Comparison of ENCODE assay signal across 13 mouse cellular contexts in genomic region chr7:4087238-4087895, GRCm38 (mm10). TPM values are rescaled to one million over a fixed set of nuclear protein-coding genes. Genes with fewer than 3 reads are reported as not detected.
DNase-seq lines count a peak whose midpoint lies in the region; ATAC-seq and TF ChIP-seq lines count a peak whose summit lies in the region.
"Had no signal": no experiment of that assay in that cellular context is flagged by ENCODE, and none has a peak within 500 bp of the region (broad histone marks: within the 10 kb centered on the region; RNA-seq: fewer than 3 reads in every experiment).

No protein-coding gene starts in this region.

- DNase-seq in left cerebral cortex, adult 2 months (ENCODE audit: extremely low spot score in 1 of 2, low spot score in 2 of 2): no peak
- no peak for DNase-seq in left cerebral cortex, adult 11 months (ENCODE audit: low spot score)
- peak; percentile 8 for DNase-seq in T-cell, adult 2 months (ENCODE audit: low spot score)
- DNase-seq in liver, postnatal 0 days: no peak
- peak; percentile 33 for DNase-seq in splenic B cell, adult 2 months (ENCODE audit: low read depth, low spot score)
- no peak for DNase-seq in adrenal gland, postnatal 36 days
- DNase-seq in lung, postnatal 25 days (ENCODE audit: low spot score): no peak
- DNase-seq in cerebellum, adult 18-20 months: no peak

- peak overlapping the region; percentile 73 for H3K27ac ChIP-seq in left cerebral cortex, adult 2 months
- H3K27ac ChIP-seq in liver, postnatal 0 days (ENCODE audit: low read depth): peak overlapping the region; percentile 36
- H3K27ac ChIP-seq: hindbrain, postnatal 0 days; kidney, postnatal 0 days; limb, embryonic 13.5 days had no signal

- no peak overlapping the region for H3K4me2 ChIP-seq in liver, postnatal 0 days (ENCODE audit: low read depth, low read length)
- H3K4me2 ChIP-seq: heart, embryonic 12.5 days; limb, embryonic 13.5 days had no signal

- TF ChIP-seq EP300 in liver, postnatal 0 days (IDR thresholded peaks at IDR 0.05; ENCODE audit: low read depth): no peak

- no peaks in the 10 kb centered on the region for H3K36me3 ChIP-seq in liver, postnatal 0 days (replicated peaks; ENCODE audit: insufficient read depth, low read length)
- H3K36me3 ChIP-seq in splenic B cell, adult 2 months (ENCODE audit: control insufficient read depth, insufficient read depth, low read length, poor library complexity, severe bottlenecking): no peaks in the 10 kb centered on the region
- H3K36me3 ChIP-seq: heart, embryonic 12.5 days; limb, embryonic 13.5 days had no signal

- WGBS in liver, postnatal 0 days (ENCODE audit: insufficient replicate concordance): 52% methylated on average over 4 of the region's 4 CpGs

- H3K4me1 ChIP-seq in liver, postnatal 0 days (ENCODE audit: insufficient read depth): peaks cover 24% of the 10 kb centered on the region
- H3K4me1 ChIP-seq: limb, embryonic 13.5 days had no signal

- no peak overlapping the region for H3K9ac ChIP-seq in liver, postnatal 0 days (replicated peaks)
- H3K9ac ChIP-seq: heart, embryonic 12.5 days; limb, embryonic 13.5 days had no signal

- H3K4me3 ChIP-seq in left cerebral cortex, adult 2 months: no peak overlapping the region
- H3K4me3 ChIP-seq in liver, postnatal 0 days (ENCODE audit: low read depth, low read length): no peak overlapping the region
- H3K4me3 ChIP-seq: heart, embryonic 12.5 days; limb, embryonic 13.5 days had no signal

- TF ChIP-seq CTCF in left cerebral cortex, adult 2 months (IDR thresholded peaks at IDR 0.05): no peak
- no peak for TF ChIP-seq CTCF in liver, postnatal 0 days (IDR thresholded peaks at IDR 0.05; ENCODE audit: low read depth)

- no peaks in the 10 kb centered on the region for H3K9me3 ChIP-seq in liver, postnatal 0 days (ENCODE audit: low read length)
- H3K9me3 ChIP-seq: heart, embryonic 12.5 days; limb, embryonic 13.5 days had no signal

- ATAC-seq in liver, postnatal 0 days: peak; percentile 16; the same call in 1 of the 2 replicates
- ATAC-seq: forebrain, embryonic 14.5 days; hindbrain, postnatal 0 days had no signal

- intact Hi-C loops in left cerebral cortex, adult 2 months (cut with DNase I): no loop called here

- no peaks in the 10 kb centered on the region for H3K27me3 ChIP-seq in liver, postnatal 0 days (ENCODE audit: insufficient read depth, low read length)
- no peaks in the 10 kb centered on the region for H3K27me3 ChIP-seq in splenic B cell, adult 2 months (ENCODE audit: control insufficient read depth, insufficient read depth, low read length, poor library complexity, severe bottlenecking)
- H3K27me3 ChIP-seq: heart, embryonic 12.5 days; limb, embryonic 13.5 days had no signal

RNA-seq across cellular contexts. Expression of gene Lair1, which starts 24.4 kb away (rescaled TPM):
- 1 to 10 TPM; 5.5 to 8.9 TPM for total RNA-seq in left cerebral cortex, adult 2 months (2021)
- 5.0 and 5.3 TPM in 2 replicates for polyA plus RNA-seq in liver, postnatal 0 days (2015; fragmentation: Nextera tagmentation; extraction: Ambion mirVana)
- 1 to 10 TPM; 2.2 to 2.4 TPM for total RNA-seq in adrenal gland, postnatal 36 days (2021)

RNA-seq across cellular contexts. Expression of gene Ttyh1, which starts 31.8 kb away (rescaled TPM):
- 100 to 1,000 TPM; 667 to 745 TPM for total RNA-seq in left cerebral cortex, adult 2 months (2021)
- 1.9 and 3.2 TPM in 2 replicates for polyA plus RNA-seq in liver, postnatal 0 days (2015; fragmentation: Nextera tagmentation; extraction: Ambion mirVana)
- 1 to 10 TPM; 1.9 to 3.5 TPM for total RNA-seq in adrenal gland, postnatal 36 days (2021)

RNA-seq across cellular contexts. Expression of gene Leng8, which starts 49.5 kb away (rescaled TPM):
- 100 to 1,000 TPM; 178 to 184 TPM for total RNA-seq in left cerebral cortex, adult 2 months (2021)
- 9.1 and 9.7 TPM in 2 replicates for polyA plus RNA-seq in liver, postnatal 0 days (2015; fragmentation: Nextera tagmentation; extraction: Ambion mirVana)
- 10 to 100 TPM; 70.0 to 88.7 TPM for total RNA-seq in adrenal gland, postnatal 36 days (2021)

Comparison
In these comparisons a context has a peak if more than half of its experiments do, and no peak if none do; other contexts are left out.
1. DNase-seq: peak in T-cell, adult 2 months (single experiment) and splenic B cell, adult 2 months (single experiment); none in left cerebral cortex, adult 2 months (0 of 2), left cerebral cortex, adult 11 months (single experiment), liver, postnatal 0 days (single experiment), adrenal gland, postnatal 36 days (0 of 2), lung, postnatal 25 days (single experiment) and cerebellum, adult 18-20 months (0 of 2).
2. RNA of gene Ttyh1, which starts 31.8 kb away (total RNA-seq): 667 to 745 TPM in left cerebral cortex, adult 2 months; 1.9 to 3.5 TPM in adrenal gland, postnatal 36 days; every median in the first group is over 100 times any median in the second.